Mouse (Mus musculus) urinary bladder, postnatal 36 days (tissue): ENCODE data around the gene Rabif.

Source experiments
- DNase-seq, 2 experiments: peaks; one replicate each; pipeline ENCODE4 v3.0.0; 2022; ENCODE audit warnings: low spot score in 2 of 2, mixed read lengths in 1 of 2

The Rabif gene

DNA sequence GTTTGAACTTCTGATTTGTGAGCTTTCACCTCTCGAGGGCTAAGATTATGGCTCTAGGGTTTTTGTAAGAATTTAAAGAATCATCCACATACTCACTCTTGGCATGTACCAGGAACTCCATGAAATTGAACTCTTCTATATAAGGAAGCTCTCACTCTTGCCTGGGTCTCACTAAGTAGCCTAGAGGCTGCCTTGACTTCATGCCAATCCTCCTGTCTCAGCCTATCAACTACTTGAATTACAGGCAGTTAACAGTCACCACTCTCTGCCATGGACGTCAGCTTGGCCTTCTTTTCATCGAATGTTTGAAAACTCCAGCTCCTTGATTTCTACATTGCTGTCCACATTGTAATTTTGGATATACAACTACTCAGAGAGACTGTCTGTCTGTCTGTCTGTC is 57.9 kb downstream of the Rabif start:
- DNase-seq, result no peak

DNA sequence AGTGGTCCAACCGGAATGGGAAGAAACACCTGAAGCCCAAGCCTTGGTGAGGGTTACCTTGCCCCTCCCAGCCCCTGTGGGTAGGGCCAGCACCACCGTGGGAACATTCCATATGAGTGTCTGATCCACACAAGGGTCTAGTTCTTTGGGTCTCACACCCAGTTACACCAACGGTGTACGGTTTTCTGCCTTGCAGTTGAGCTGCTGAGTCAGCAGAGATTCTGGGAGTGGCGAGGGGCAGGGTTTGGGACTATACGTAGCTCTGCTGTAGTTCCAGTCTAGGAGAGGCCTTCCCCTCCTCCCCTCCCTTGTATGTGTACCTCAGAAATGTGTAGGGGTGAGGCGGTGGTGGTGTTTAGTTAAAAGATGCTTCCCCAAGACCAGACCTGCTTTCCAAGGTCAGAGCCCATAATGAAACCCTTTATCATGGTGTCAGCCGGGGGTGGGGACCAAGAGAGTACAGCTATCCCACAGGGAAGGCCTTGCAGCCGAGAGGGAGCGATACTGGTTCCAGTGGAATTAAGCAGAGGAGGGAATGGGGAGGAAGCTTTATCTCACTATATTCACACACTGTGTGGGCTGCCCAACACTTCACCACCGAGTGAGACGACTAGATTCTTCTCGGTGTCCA is 60.9 kb downstream of the Rabif start:
- DNase-seq, result peak; percentile 62 to 73

DNA sequence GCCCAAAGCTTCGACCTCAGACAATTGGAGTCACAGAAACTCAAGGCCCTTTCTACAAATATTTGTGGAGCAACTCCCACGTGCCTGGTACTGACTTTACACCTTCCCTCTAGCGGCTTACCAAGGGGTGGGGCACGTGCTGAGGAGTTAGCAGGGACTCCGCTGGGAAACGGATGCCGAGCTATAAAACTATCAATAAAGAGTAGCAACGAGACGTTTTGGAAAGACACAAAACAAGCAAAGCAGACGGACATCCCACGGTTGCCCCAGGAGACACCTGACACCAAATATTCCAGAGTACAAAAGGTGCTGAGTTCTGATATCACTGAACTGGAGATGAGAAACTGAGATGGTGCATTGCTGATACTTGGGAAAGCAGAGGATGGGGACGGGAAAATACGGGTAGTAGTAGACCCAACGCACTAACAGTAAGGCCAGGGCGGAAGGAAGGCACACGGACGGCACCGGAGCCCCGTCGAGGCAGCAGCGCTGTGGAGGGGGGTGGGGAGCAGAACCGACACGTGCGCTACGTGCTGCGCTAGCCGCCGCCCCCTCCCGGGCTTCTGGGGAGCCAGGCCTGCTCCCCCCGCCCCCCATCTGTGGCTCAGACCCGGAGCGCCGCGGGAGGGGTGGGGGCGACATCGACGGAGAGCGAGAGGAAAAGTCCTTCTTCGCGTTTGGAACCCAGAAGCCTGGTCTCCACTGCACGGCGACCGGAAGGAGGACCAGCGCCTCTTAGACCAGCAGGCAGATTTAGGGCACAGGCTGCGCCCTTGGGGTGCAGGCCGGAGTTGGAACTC is 61.6 kb downstream of the Rabif start:
- DNase-seq, result peak; percentile 29 to 30

DNA sequence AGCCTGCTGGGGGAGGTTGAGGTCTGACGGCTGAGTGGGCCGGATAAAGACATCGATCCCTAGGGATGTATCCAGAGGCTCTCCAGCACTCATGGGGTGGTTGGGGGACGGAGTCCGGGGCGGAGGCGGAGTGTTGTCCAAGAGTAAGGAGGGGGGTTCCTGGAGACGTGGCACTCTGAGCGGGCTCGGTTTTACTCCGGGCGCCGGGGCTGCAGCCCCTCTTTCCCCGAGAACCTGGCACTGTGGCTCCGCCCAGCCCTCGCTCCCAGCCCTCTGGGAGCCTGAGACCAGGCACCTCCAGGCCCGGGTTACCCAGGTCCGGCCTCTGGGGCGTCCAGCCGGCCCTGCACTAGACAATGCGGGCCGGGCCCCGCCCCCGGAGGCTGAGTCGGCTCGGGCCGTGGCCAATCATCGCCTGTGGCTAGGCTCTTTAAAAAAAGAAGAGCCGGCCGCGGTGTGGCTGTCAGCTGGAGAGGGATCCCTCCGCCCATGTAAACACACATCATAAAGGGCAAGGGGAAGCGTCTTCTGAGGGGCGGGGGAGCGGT is 62.3 kb downstream of the Rabif start:
- peak; percentile 91 to 96 for DNase-seq
